Mouse (Mus musculus): Measurements from ENCODE around the gene Med1. TPM values are rescaled to one million over a fixed set of nuclear protein-coding genes. Genes with fewer than 3 reads are reported as not detected.
A peak's percentile ranks its signal among the peaks of the same experiment; 100 is the strongest.
"Not testable (repeated sequence)": the region's sequence is repeated elsewhere in the genome, so short reads cannot be mapped to it uniquely, and the experiment has no call there.

Gene Med1
- polyA plus RNA-seq, 1 experiment from 2014 or later, result 46.6 TPM

DNA sequence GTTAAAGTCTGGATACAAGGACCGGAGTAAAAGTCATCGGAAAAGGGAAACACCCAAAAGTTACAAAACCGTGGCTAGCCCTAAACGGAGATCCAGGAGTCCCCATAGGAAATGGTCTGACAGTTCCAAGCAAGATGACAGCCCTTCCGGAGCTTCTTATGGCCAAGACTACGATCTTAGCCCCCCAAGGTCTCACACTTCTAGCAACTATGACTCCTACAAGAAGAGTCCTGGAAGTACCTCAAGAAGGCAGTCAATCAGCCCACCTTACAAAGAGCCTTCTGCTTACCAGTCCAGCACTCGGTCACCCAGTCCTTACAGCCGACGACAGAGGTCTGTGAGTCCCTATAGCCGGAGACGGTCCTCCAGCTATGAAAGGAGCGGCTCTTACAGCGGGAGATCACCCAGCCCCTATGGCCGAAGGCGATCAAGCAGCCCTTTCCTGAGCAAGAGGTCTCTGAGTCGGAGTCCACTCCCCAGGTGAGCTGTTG is 10.9 kb upstream of the Med1 start:
- H3K27ac ChIP-seq (replicated peaks; ENCODE audit: low read depth, low read length), result peak overlapping the region; percentile 100; the same call in 1 of the 2 replicates
- peaks cover 16% of the 10 kb centered on the region for H3K36me3 ChIP-seq (ENCODE audit: control insufficient read depth, insufficient read depth, low read length)
- peak overlapping the region; percentile 87 for H3K4me2 ChIP-seq (ENCODE audit: low read depth, low read length)
- H3K9ac ChIP-seq (ENCODE audit: low read depth, low read length), result peak overlapping the region; percentile 98
- H3K27me3 ChIP-seq (replicated peaks; ENCODE audit: control insufficient read depth, insufficient read depth, low read length), result no peaks in the 10 kb centered on the region
- ATAC-seq (ENCODE audit: low read depth) (no peak), DNase-seq (ENCODE audit: low spot score) (peak; percentile 1)
- 0% methylated on average over 15 of the region's 16 CpGs for WGBS
- H3K4me1 ChIP-seq (ENCODE audit: control insufficient read depth, insufficient read depth, low read length), result peaks cover 10% of the 10 kb centered on the region
- H3K4me3 ChIP-seq (ENCODE audit: low read depth, low read length), result peak overlapping the region; percentile 79
- H3K9me3 ChIP-seq (ENCODE audit: control insufficient read depth, low read length), result no peaks in the 10 kb centered on the region

DNA sequence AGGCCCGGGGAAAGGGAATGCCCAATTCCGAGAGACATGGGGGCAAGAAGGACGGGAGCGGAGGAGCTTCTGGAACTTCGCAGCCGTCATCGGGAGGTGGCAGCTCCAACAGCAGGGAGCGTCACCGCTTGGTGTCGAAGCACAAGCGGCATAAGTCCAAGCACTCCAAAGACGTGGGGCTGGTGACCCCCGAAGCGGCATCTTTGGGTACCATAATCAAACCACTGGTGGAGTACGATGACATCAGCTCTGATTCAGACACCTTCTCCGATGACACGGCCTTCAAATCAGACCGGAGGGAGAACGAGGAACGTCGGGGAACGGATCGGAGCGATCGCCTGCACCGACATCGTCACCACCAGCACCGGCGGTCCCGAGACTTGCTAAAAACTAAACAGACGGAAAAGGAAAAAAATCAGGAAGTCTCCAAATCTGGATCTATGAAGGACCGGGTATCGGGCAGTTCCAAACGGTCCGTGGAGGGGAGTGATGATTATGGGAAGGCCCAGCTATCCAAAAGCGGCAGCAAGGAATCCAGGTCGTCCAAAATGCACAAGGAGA is 10.3 kb upstream of the Med1 start:
- Histone ChIP-seq H3K36me3 (ENCODE audit: control insufficient read depth, insufficient read depth, low read length) (peaks cover 11% of the 10 kb centered on the region), H3K4me2 (ENCODE audit: low read depth, low read length) (peak overlapping the region; percentile 87), H3K4me3 (ENCODE audit: low read depth, low read length) (peak overlapping the region; percentile 79), H3K4me1 (ENCODE audit: control insufficient read depth, insufficient read depth, low read length) (peaks cover 10% of the 10 kb centered on the region), H3K9ac (ENCODE audit: low read depth, low read length) (peak overlapping the region; percentile 98), H3K27ac (replicated peaks; ENCODE audit: low read depth, low read length) (peak overlapping the region; percentile 100), H3K27me3 (replicated peaks; ENCODE audit: control insufficient read depth, insufficient read depth, low read length) (no peaks in the 10 kb centered on the region), H3K9me3 (ENCODE audit: control insufficient read depth, low read length) (no peaks in the 10 kb centered on the region)
- no peak; the same call in 1 of the 2 replicates for ATAC-seq (ENCODE audit: low read depth)
- under 1% methylated on average over 37 of the region's 37 CpGs for WGBS
- no peak for DNase-seq (ENCODE audit: low spot score)

GRCm38 (mm10) chr11:98202641-98203350 is 9.7 kb upstream of the Med1 start, which contains the start of gene Cdk12:
Gene Cdk12, plus strand, starts transcription at chr11:98203059.
- H3K4me2 ChIP-seq (ENCODE audit: low read depth, low read length), result peak within 1 kb of the TSS; percentile 87
- ATAC-seq (ENCODE audit: low read depth) (peak; percentile 92), DNase-seq (ENCODE audit: low spot score) (peak; percentile 99)
- peak within 1 kb of the TSS; percentile 100 for H3K27ac ChIP-seq (replicated peaks; ENCODE audit: low read depth, low read length)
- no peaks in the 10 kb centered on the region for H3K27me3 ChIP-seq (replicated peaks; ENCODE audit: control insufficient read depth, insufficient read depth, low read length)
- peak within 1 kb of the TSS; percentile 79 for H3K4me3 ChIP-seq (ENCODE audit: low read depth, low read length)
- H3K4me1 ChIP-seq (ENCODE audit: control insufficient read depth, insufficient read depth, low read length), result peaks cover 10% of the 10 kb centered on the region
- H3K9ac ChIP-seq (ENCODE audit: low read depth, low read length), result peak within 1 kb of the TSS; percentile 98
- H3K36me3 ChIP-seq (ENCODE audit: control insufficient read depth, insufficient read depth, low read length), result peaks cover 4% of the 10 kb centered on the region; the same call in 1 of the 2 replicates
- WGBS, result under 1% methylated on average over 25 of the region's 63 CpGs
- no peaks in the 10 kb centered on the region for H3K9me3 ChIP-seq (ENCODE audit: control insufficient read depth, low read length)

GRCm38 (mm10) chr11:98201791-98202640 is 8.9 kb upstream of the Med1 start:
- Histone ChIP-seq H3K4me1 (ENCODE audit: control insufficient read depth, insufficient read depth, low read length) (peaks cover 10% of the 10 kb centered on the region), H3K9ac (ENCODE audit: low read depth, low read length) (peak overlapping the region; percentile 98), H3K9me3 (ENCODE audit: control insufficient read depth, low read length) (no peaks in the 10 kb centered on the region), H3K4me2 (ENCODE audit: low read depth, low read length) (peak overlapping the region; percentile 81), H3K4me3 (ENCODE audit: low read depth, low read length) (peak overlapping the region; percentile 79), H3K36me3 (ENCODE audit: control insufficient read depth, insufficient read depth, low read length) (no peaks in the 10 kb centered on the region), H3K27ac (replicated peaks; ENCODE audit: low read depth, low read length) (peak overlapping the region; percentile 100), H3K27me3 (replicated peaks; ENCODE audit: control insufficient read depth, insufficient read depth, low read length) (no peaks in the 10 kb centered on the region)
- DNase-seq (ENCODE audit: low spot score) (peak; percentile 9), ATAC-seq (ENCODE audit: low read depth) (peak; percentile 5)
- WGBS, result 2% methylated on average over 27 of the region's 27 CpGs

DNA sequence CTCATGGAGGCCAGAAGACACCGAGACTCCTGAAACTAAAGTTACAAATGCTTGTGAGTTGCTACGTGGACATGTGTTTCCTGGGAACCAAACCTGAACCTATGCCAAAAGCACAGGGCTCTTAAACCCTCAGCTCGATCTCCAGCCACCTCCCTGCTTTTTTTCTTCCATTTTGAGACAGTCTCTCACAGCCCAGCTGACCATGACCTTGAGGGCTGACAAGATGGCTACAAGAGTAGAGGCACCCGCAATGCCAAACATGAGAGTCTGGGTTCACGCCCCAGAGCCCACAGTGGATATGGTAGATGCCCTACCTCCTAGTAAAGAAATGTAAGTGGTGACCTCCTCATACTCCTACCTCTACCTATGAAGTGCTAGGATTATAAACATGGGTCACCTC is 2.3 kb downstream of the Med1 start:
- Histone ChIP-seq H3K36me3 (ENCODE audit: control insufficient read depth, insufficient read depth, low read length) (peaks cover 40% of the 10 kb centered on the region), H3K9me3 (ENCODE audit: control insufficient read depth, low read length) (no peaks in the 10 kb centered on the region)
- no peak for ATAC-seq (ENCODE audit: low read depth)

DNA sequence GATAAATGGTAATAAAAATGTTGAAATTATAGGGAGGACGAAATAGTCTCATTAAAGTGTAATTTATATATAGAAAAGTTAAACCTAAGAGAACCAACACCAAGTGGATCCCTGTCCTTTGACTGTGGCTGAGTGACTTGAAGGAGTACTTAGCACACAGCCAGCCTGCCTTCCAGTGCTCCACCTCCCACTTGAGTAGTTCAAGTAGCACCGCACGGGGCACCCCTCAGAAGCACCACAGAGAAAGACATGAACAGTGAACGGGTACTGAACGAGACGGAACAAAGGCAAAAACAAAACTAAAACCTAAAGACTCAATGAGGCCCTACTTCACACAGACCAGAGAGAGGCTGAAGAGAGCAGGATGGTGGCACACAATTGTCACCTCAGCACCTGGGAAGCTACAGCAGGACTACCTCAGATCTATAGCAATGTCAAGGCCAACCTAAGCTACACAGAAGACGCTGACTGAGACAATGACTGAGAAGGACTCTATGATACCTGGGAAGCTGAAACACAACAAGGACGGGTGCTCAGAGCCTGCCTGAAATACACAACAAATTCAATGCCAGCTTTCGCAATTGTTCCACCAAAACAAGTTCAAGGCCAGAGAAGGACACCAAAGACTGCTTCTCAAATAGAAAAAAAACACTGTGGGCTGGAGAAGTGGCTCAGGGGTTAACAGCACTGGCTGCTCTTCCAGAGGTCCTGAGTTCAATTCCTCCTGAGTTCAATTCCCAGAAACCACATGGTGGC is 5.3 kb downstream of the Med1 start:
- H3K36me3 ChIP-seq (ENCODE audit: control insufficient read depth, insufficient read depth, low read length), result peaks cover 70% of the 10 kb centered on the region
- no peak overlapping the region for H3K9ac ChIP-seq (ENCODE audit: low read depth, low read length)
- no peaks in the 10 kb centered on the region for H3K27me3 ChIP-seq (replicated peaks; ENCODE audit: control insufficient read depth, insufficient read depth, low read length)
- WGBS, result 89% methylated on average over 9 of the region's 9 CpGs
- ATAC-seq (ENCODE audit: low read depth) (no peak), DNase-seq (ENCODE audit: low spot score) (no peak)
- no peak overlapping the region for H3K27ac ChIP-seq (replicated peaks; ENCODE audit: low read depth, low read length)
- H3K9me3 ChIP-seq (ENCODE audit: control insufficient read depth, low read length), result no peaks in the 10 kb centered on the region
- H3K4me1 ChIP-seq (ENCODE audit: control insufficient read depth, insufficient read depth, low read length), result peaks cover 6% of the 10 kb centered on the region; the same call in 1 of the 2 replicates
- H3K4me3 ChIP-seq (ENCODE audit: low read depth, low read length), result no peak overlapping the region
- H3K4me2 ChIP-seq (ENCODE audit: low read depth, low read length), result no peak overlapping the region

More for the DNA sequence above, 2.3 kb downstream of the Med1 start:
- 87% methylated on average over 5 of the region's 5 CpGs for WGBS
- Histone ChIP-seq H3K4me3 (ENCODE audit: low read depth, low read length) (no peak overlapping the region), H3K4me2 (ENCODE audit: low read depth, low read length) (no peak overlapping the region), H3K27ac (replicated peaks; ENCODE audit: low read depth, low read length) (no peak overlapping the region), H3K27me3 (replicated peaks; ENCODE audit: control insufficient read depth, insufficient read depth, low read length) (no peaks in the 10 kb centered on the region), H3K9ac (ENCODE audit: low read depth, low read length) (no peak overlapping the region), H3K4me1 (ENCODE audit: control insufficient read depth, insufficient read depth, low read length) (peaks cover 9% of the 10 kb centered on the region; the same call in 1 of the 2 replicates)
- no peak for DNase-seq (ENCODE audit: low spot score)

DNA sequence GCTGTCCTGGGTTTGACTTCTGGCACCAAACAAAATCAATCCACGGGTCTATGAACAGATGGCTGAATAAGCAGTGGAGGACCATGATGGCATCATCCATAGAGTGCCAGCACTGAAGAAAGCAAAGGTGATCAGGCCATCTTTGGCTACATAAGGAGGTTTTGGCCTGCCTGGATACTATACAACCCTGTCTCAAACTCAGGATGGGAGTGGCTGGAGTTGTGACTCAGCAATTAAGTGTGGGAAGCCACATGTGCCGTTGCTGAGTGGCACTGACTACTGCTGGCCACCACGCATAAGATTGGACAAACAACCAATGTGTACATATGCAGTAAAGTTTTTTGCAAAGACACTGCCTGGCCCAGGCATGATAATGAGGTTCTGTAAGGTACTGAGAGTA is 10.9 kb downstream of the Med1 start:
- H3K9ac ChIP-seq (ENCODE audit: low read depth, low read length); H3K27me3 ChIP-seq (replicated peaks; ENCODE audit: control insufficient read depth, insufficient read depth, low read length); H3K4me1 ChIP-seq (ENCODE audit: control insufficient read depth, insufficient read depth, low read length); DNase-seq (ENCODE audit: low spot score); ATAC-seq (ENCODE audit: low read depth); H3K9me3 ChIP-seq (ENCODE audit: control insufficient read depth, low read length); H3K27ac ChIP-seq (replicated peaks; ENCODE audit: low read depth, low read length); H3K4me3 ChIP-seq (ENCODE audit: low read depth, low read length); H3K4me2 ChIP-seq (ENCODE audit: low read depth, low read length): not testable (repeated sequence)
- peaks cover 92% of the 10 kb centered on the region for H3K36me3 ChIP-seq (ENCODE audit: control insufficient read depth, insufficient read depth, low read length)
- WGBS, result 100% methylated on average over 2 of the region's 3 CpGs

DNA sequence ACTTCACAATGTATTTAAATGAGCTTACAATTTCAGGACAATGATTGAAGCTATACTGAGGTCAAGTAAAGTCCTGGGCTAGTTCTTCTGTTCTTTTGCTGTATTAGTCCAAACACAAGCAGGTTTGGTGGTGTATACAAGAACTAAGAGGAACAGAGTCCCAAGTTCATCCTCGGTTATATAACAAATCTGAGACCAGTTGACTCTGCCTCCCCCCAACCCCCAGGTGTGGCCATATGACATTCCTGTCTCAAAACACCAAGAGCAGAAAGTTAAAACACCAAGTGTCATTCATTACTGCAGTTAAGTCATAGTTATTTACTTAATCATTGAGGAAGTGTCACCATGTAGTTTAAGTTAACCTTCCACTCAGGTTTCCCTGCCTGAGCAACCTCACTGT is 24.7 kb downstream of the Med1 start:
- H3K27ac ChIP-seq (replicated peaks; ENCODE audit: low read depth, low read length), result no peak overlapping the region
- H3K4me3 ChIP-seq (ENCODE audit: low read depth, low read length), result no peak overlapping the region
- H3K4me2 ChIP-seq (ENCODE audit: low read depth, low read length), result no peak overlapping the region
- WGBS, result 100% methylated on average over 1 of the region's 1 CpGs
- H3K9ac ChIP-seq (ENCODE audit: low read depth, low read length), result no peak overlapping the region
- no peaks in the 10 kb centered on the region for H3K9me3 ChIP-seq (ENCODE audit: control insufficient read depth, low read length)
- no peaks in the 10 kb centered on the region for H3K4me1 ChIP-seq (ENCODE audit: control insufficient read depth, insufficient read depth, low read length)
- ATAC-seq (ENCODE audit: low read depth) (no peak), DNase-seq (ENCODE audit: low spot score) (no peak)
- no peaks in the 10 kb centered on the region for H3K27me3 ChIP-seq (replicated peaks; ENCODE audit: control insufficient read depth, insufficient read depth, low read length)
- H3K36me3 ChIP-seq (ENCODE audit: control insufficient read depth, insufficient read depth, low read length), result peaks cover 89% of the 10 kb centered on the region

Data from embryonic facial prominence, embryonic 14.5 days (tissue).